Mouse (Mus musculus): ENCODE data around the gene Cela2a.

DNA sequence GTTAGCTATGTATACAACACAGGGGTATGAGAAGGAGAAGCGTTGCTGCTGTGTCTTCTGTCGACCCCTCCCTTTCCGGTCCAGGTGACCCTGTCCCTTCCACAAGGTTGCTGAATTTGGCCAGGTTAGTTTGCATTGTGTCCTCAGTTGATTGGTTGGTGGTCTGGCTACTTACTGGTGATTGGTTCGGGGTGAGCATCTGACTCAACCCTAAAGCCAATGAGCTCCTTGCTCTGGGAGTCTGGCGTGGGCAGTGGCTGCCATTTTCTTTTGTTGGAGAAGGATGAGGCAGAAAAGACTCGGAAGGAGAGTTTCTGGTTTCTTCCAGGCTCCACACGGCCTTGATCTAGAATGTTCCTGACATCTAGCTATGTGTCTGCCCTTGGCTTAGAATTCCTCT, 6.6 kb downstream of the Cela2a start:
- TF ChIP-seq CTCF (IDR thresholded peaks at IDR 0.05; ENCODE audit: low read depth) (no peak), EP300 (IDR thresholded peaks at IDR 0.05; ENCODE audit: low read depth) (no peak)

Measured in liver, postnatal 0 days (tissue).